Mouse (Mus musculus) hindbrain, embryonic 11.5 days (tissue): Measurements from ENCODE around the gene Mef2d. TPM values are rescaled to one million over a fixed set of nuclear protein-coding genes. Genes with fewer than 3 reads are reported as not detected.

Experiments used
- ATAC-seq: fragments of 200-750 bp; cut with Nextera tagmentation; 2 replicates; pipeline ENCODE4 v1.8.0; 2017; ENCODE audit warnings: mild to moderate bottlenecking, moderate TSS enrichment, moderate library complexity; ENCODE audit not compliant: low FRiP score
- DNase-seq: peaks from one replicate; pipeline ENCODE4 v3.0.0-alpha.2; 2015; ENCODE audit warnings: low spot score
- H3K27ac ChIP-seq: fragments of 300-500 bp; sonication (generic); 2 replicates; pipeline ENCODE4 v1.5.1; 2014; ENCODE audit warnings: mild to moderate bottlenecking, low read depth, low read length
- H3K27me3 ChIP-seq: fragments of 300-500 bp; sonication (generic); 2 replicates; pipeline ENCODE4 v1.6.1; 2014; ENCODE audit warnings: mild to moderate bottlenecking, low read length, moderate library complexity, mixed read lengths; ENCODE audit not compliant: control insufficient read depth, insufficient read depth
- H3K36me3 ChIP-seq: fragments of 300-500 bp; sonication (generic); 2 replicates; pipeline ENCODE4 v1.6.1; 2014; ENCODE audit warnings: mild to moderate bottlenecking, low read length, moderate library complexity, mixed read lengths; ENCODE audit not compliant: control insufficient read depth, insufficient read depth
- H3K4me1 ChIP-seq: fragments of 300-500 bp; sonication (generic); replicated peaks from 2 replicates; pipeline ENCODE4 v1.6.1; 2014; ENCODE audit warnings: low read length, mixed read lengths; ENCODE audit not compliant: control insufficient read depth, insufficient read depth
- H3K4me2 ChIP-seq: fragments of 300-500 bp; sonication (generic); replicated peaks from 2 replicates; pipeline ENCODE4 v1.6.1; 2014; ENCODE audit warnings: mild to moderate bottlenecking, low read depth, low read length
- H3K4me3 ChIP-seq: fragments of 300-500 bp; sonication (generic); 2 replicates; pipeline ENCODE4 v1.5.1; 2014; ENCODE audit warnings: low read depth, low read length
- H3K9ac ChIP-seq: fragments of 300-500 bp; sonication (generic); 2 replicates; pipeline ENCODE4 v1.6.1; 2014; ENCODE audit warnings: low read depth, low read length
- H3K9me3 ChIP-seq: fragments of 300-500 bp; sonication (generic); 2 replicates; pipeline ENCODE4 v1.6.1; 2016; ENCODE audit warnings: low read length; ENCODE audit not compliant: control insufficient read depth
- WGBS: fragments of 180-500 bp; shearing (Covaris S2); extraction: QIAGEN DNeasy Blood & Tissue Kit; methylation state at CpG from one replicate; pipeline ENCODE4 v1.1.7; 2014; 5-methylcytosine and 5-hydroxymethylcytosine counted together
- polyA plus RNA-seq: library from polyadenylated mRNA; unstranded; fragments of >200 nt; fragmentation: Nextera tagmentation; extraction: Ambion mirVana; gene quantifications from 2 replicates; pipeline ENCODE4 v1.2.1, GENCODE M21; 2014

Gene Mef2d
- polyA plus RNA-seq, 1 experiment from 2014 or later = 12.0 TPM

GRCm38 (mm10) chr3:88216534-88217326 is 74.6 kb downstream of the Mef2d start:
- no peaks in the 10 kb centered on the region for H3K36me3 ChIP-seq
- WGBS = 9% methylated on average over 7 of the region's 7 CpGs
- peaks cover 16% of the 10 kb centered on the region for H3K4me1 ChIP-seq

GRCm38 (mm10) chr3:88217679-88218078 is 75.5 kb downstream of the Mef2d start:
- no peaks in the 10 kb centered on the region for H3K9me3 ChIP-seq
- H3K4me2 ChIP-seq = peak overlapping the region; percentile 53
- H3K4me1 ChIP-seq = peaks cover 20% of the 10 kb centered on the region
- peaks cover 61% of the 10 kb centered on the region for H3K27me3 ChIP-seq
- H3K27ac ChIP-seq = 0 out of 2 replicates have a peak overlapping the region, but pooled peaks have one; percentile 44
- no peak for ATAC-seq
- H3K4me3 ChIP-seq = peak overlapping the region; percentile 52
- 45% methylated on average over 1 of the region's 2 CpGs for whole genome bisulfite sequencing
- DNase-seq = no peak
- H3K36me3 ChIP-seq = no peaks in the 10 kb centered on the region
- peak overlapping the region; percentile 86 for H3K9ac ChIP-seq

More at GRCm38 (mm10) chr3:88216534-88217326, 74.6 kb downstream of the Mef2d start:
- DNase-seq (no peak), ATAC-seq (no peak)
- no peaks in the 10 kb centered on the region for H3K9me3 ChIP-seq
- H3K4me3 ChIP-seq = peak overlapping the region; percentile 52
- H3K9ac ChIP-seq = peak overlapping the region; percentile 86
- H3K4me2 ChIP-seq = peak overlapping the region; percentile 53
- no peak overlapping the region for H3K27ac ChIP-seq
- H3K27me3 ChIP-seq = peaks cover 69% of the 10 kb centered on the region

GRCm38 (mm10) chr3:88219940-88220339 is 77.8 kb downstream of the Mef2d start:
- Histone ChIP-seq H3K4me3 (no peak overlapping the region), H3K9me3 (no peaks in the 10 kb centered on the region), H3K27ac (peak overlapping the region; percentile 91), H3K27me3 (peaks cover 40% of the 10 kb centered on the region), H3K4me1 (peaks cover 22% of the 10 kb centered on the region), H3K9ac (peak overlapping the region; percentile 34; the same call in 1 of the 2 replicates), H3K36me3 (no peaks in the 10 kb centered on the region; the same call in 1 of the 2 replicates), H3K4me2 (peak overlapping the region; percentile 15; the same call in 1 of the 2 replicates)
- no peak for DNase-seq
- 14% methylated on average over 9 of the region's 9 CpGs for WGBS
- ATAC-seq = no peak

GRCm38 (mm10) chr3:88220842-88221241 is 78.7 kb downstream of the Mef2d start:
- Histone ChIP-seq H3K27me3 (peaks cover 34% of the 10 kb centered on the region), H3K36me3 (no peaks in the 10 kb centered on the region; the same call in 1 of the 2 replicates), H3K4me3 (no peak overlapping the region), H3K9ac (no peak overlapping the region), H3K27ac (peak overlapping the region; percentile 91), H3K4me2 (no peak overlapping the region), H3K9me3 (no peaks in the 10 kb centered on the region), H3K4me1 (peaks cover 25% of the 10 kb centered on the region)
- 3% methylated on average over 6 of the region's 6 CpGs for WGBS
- ATAC-seq (no peak), DNase-seq (no peak)

Other genes with a start within 250 kb of the Mef2d start
- 202 and 246 TPM in 2 replicates for gene Hdgf, start 236.1 kb upstream of the Mef2d start, polyA plus RNA-seq
- gene Mrpl24, start 222.9 kb upstream of the Mef2d start, polyA plus RNA-seq = 78.4 and 83.6 TPM in 2 replicates
- gene Isg20l2, start 212.1 kb upstream of the Mef2d start, polyA plus RNA-seq = 42.5 and 55.2 TPM in 2 replicates
- 13.7 and 17.9 TPM in 2 replicates for gene Rrnad1, start 211.7 kb upstream of the Mef2d start, polyA plus RNA-seq
- 738 and 794 TPM in 2 replicates for gene Crabp2, start 193.7 kb upstream of the Mef2d start, polyA plus RNA-seq
- gene Nes, start 171.3 kb upstream of the Mef2d start, polyA plus RNA-seq = 71.6 and 87.9 TPM in 2 replicates
- 0.21 and 0.82 TPM in 2 replicates for gene Bcan, start 142.1 kb upstream of the Mef2d start, polyA plus RNA-seq
- not detected in 2 replicates for gene Hapln2, start 114.8 kb upstream of the Mef2d start, polyA plus RNA-seq
- 34.4 and 37.4 TPM in 2 replicates for gene Gpatch4, start 99.3 kb upstream of the Mef2d start, polyA plus RNA-seq
- 133 and 138 TPM in 2 replicates for gene Naxe, start 83.9 kb upstream of the Mef2d start, polyA plus RNA-seq
- not detected in 2 replicates for gene Ttc24, start 64.1 kb upstream of the Mef2d start, polyA plus RNA-seq
- gene Iqgap3, start 60.4 kb upstream of the Mef2d start, polyA plus RNA-seq = 10.5 and 13.5 TPM in 2 replicates
- 0.13 and 0.25 TPM in 2 replicates for gene Rhbg, start 112.3 kb downstream of the Mef2d start, polyA plus RNA-seq
- 0.20 and 0.49 TPM in 2 replicates for gene Gm38392, start 144.8 kb downstream of the Mef2d start, polyA plus RNA-seq
- gene Tsacc, start 154.6 kb downstream of the Mef2d start, polyA plus RNA-seq = 8.1 and 8.6 TPM in 2 replicates
- gene Cct3, start 154.7 kb downstream of the Mef2d start, polyA plus RNA-seq = 736 and 767 TPM in 2 replicates
- 69.4 and 71.5 TPM in 2 replicates for gene Glmp, start 182.7 kb downstream of the Mef2d start, polyA plus RNA-seq
- 1.7 TPM in 2 replicates for gene Tmem79, start 193.8 kb downstream of the Mef2d start, polyA plus RNA-seq
- gene Smg5, start 193.9 kb downstream of the Mef2d start, polyA plus RNA-seq = 42.0 and 44.5 TPM in 2 replicates
- 1.3 and 1.6 TPM in 2 replicates for gene Paqr6, start 222.2 kb downstream of the Mef2d start, polyA plus RNA-seq
- 0.26 TPM in 1 of 2 replicates, not detected in the other for gene Bglap3, start 230.4 kb downstream of the Mef2d start, polyA plus RNA-seq
- gene Bglap2, start 236.3 kb downstream of the Mef2d start, polyA plus RNA-seq = not detected in 2 replicates
- gene Bglap, start 242.1 kb downstream of the Mef2d start, polyA plus RNA-seq = not detected in 2 replicates